Mouse (Mus musculus): Measurements from ENCODE around the gene Prl3d3. TPM values are rescaled to one million over a fixed set of nuclear protein-coding genes. Genes with fewer than 3 reads are reported as not detected.
"Not testable (repeated sequence)": the region's sequence is repeated elsewhere in the genome, so short reads cannot be mapped to it uniquely, and the experiment has no call there.

The Prl3d3 gene
- polyA plus RNA-seq (2015; fragmentation: Nextera tagmentation; extraction: Ambion mirVana), result not detected in 2 replicates

DNA sequence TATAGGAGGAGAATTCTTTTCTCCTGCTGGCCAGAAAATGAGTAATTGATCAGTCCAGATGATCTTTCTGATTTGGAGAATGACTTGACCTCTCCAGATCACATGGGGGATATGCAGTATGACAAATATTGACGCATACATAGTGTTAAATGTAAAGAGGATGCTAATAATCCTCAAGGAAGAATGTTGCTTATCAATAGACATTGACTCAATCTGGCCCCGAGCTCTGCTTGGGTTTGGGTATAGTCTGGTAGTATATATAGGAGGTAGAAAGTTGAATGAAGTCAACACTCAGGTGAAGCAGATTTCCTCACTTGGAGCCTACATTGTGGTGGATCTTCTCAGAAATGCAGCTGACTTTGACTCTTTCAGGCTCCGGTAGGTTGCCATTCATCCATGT is at the start of gene Prl3d3:
Prl3d3 (plus strand) TSS at position 301 of the 400 bp plus-strand sequence.
- H3K27me3 ChIP-seq (ENCODE audit: control insufficient read depth, insufficient read depth, low read depth, low read length); H3K4me3 ChIP-seq (ENCODE audit: low read length); H3K27ac ChIP-seq (ENCODE audit: low read length); H3K9ac ChIP-seq (ENCODE audit: low read length); H3K4me2 ChIP-seq (ENCODE audit: low read depth, low read length); H3K36me3 ChIP-seq (ENCODE audit: control insufficient read depth, insufficient read depth, low read length); H3K4me1 ChIP-seq (replicated peaks; ENCODE audit: control insufficient read depth, insufficient read depth, low read length); H3K9me3 ChIP-seq (ENCODE audit: control insufficient read depth, low read length); ATAC-seq (ENCODE audit: low read depth): not testable (repeated sequence)
- 86% methylated on average over 2 of the region's 3 CpGs for WGBS

DNA sequence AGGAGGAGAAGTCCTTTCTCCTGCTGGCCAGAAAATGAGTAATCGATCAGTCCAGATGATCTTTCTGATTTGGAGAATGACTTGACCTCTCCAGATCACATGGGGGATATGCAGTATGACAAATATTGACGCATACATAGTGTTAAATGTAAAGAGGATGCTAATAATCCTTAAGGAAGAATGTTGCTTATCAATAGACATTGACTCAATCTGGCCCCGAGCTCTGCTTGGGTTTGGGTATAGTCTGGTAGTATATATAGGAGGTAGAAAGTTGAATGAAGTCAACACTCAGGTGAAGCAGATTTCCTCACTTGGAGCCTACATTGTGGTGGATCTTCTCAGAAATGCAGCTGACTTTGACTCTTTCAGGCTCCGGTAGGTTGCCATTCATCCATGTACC is 35.2 kb upstream of the Prl3d3 start, which contains the start of gene Prl3d2:
Prl3d2 (plus strand) TSS at position 301 of the 400 bp plus-strand sequence.
- H3K27ac ChIP-seq (ENCODE audit: low read length); ATAC-seq (ENCODE audit: low read depth); H3K4me2 ChIP-seq (ENCODE audit: low read depth, low read length); H3K9me3 ChIP-seq (ENCODE audit: control insufficient read depth, low read length); H3K9ac ChIP-seq (ENCODE audit: low read length); H3K27me3 ChIP-seq (ENCODE audit: control insufficient read depth, insufficient read depth, low read depth, low read length); H3K4me1 ChIP-seq (replicated peaks; ENCODE audit: control insufficient read depth, insufficient read depth, low read length); H3K4me3 ChIP-seq (ENCODE audit: low read length); H3K36me3 ChIP-seq (ENCODE audit: control insufficient read depth, insufficient read depth, low read length): not testable (repeated sequence)
- WGBS, result 93% methylated on average over 3 of the region's 4 CpGs

DNA sequence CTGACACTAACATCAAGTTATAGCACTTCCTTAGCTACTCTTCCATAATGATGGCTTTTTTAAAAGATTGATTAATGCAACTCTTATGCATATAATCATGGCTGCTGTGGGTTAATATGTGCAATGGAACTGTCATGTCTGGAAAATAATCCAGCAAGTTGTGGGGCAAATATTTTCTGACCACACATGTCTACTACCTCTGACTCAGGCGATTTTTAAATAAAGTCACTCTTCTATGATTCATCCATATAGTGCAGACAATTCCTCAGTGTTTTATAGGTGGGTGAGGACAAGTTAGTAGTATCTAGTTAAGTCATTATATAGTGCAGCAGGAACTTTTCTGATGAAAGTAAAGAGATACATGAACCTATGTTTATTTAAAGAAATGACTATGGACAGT is 8.3 kb upstream of the Prl3d3 start:
- 59% methylated on average over 1 of the region's 1 CpGs for WGBS
- H3K9me3 ChIP-seq (ENCODE audit: control insufficient read depth, low read length), result no peaks in the 10 kb centered on the region
- no peak overlapping the region for H3K27ac ChIP-seq (ENCODE audit: low read length)

DNA sequence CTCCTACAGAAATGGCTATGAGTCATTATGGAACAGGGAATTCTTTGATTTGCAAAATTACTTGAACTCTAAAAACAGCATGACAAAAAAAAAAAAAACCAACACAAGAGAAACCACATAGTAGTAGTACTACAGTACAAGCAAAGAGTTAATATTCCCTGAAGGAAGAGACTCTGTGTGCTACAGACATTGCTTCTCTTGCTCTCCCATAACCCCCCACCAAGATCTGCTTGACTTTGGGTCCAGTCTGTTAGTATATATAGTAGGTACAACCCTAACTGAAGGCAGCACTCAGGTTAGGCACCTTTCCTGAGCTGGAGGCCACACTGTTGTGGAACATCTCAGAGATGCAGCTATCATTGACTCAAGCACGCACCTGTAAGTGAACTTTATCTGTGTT is 39.8 kb downstream of the Prl3d3 start, which contains the start of gene Prl3c1:
Prl3c1 (plus strand) TSS at position 301 of the 400 bp plus-strand sequence.
- no peaks in the 10 kb centered on the region for H3K9me3 ChIP-seq (ENCODE audit: control insufficient read depth, low read length)
- H3K4me3 ChIP-seq (ENCODE audit: low read length), result no peak within 1 kb of the TSS
- H3K36me3 ChIP-seq (ENCODE audit: control insufficient read depth, insufficient read depth, low read length), result no peaks in the 10 kb centered on the region
- H3K9ac ChIP-seq (ENCODE audit: low read length), result no peak within 1 kb of the TSS
- H3K27me3 ChIP-seq (ENCODE audit: control insufficient read depth, insufficient read depth, low read depth, low read length), result no peaks in the 10 kb centered on the region
- WGBS, result 73% methylated on average over 1 of the region's 1 CpGs
- H3K4me1 ChIP-seq (replicated peaks; ENCODE audit: control insufficient read depth, insufficient read depth, low read length), result no peaks in the 10 kb centered on the region
- H3K27ac ChIP-seq (ENCODE audit: low read length), result no peak within 1 kb of the TSS
- H3K4me2 ChIP-seq (ENCODE audit: low read depth, low read length), result no peak within 1 kb of the TSS
- no peak for ATAC-seq (ENCODE audit: low read depth)

More for the DNA sequence above, 8.3 kb upstream of the Prl3d3 start:
- H3K4me2 ChIP-seq (ENCODE audit: low read depth, low read length), result no peak overlapping the region
- no peak overlapping the region for H3K4me3 ChIP-seq (ENCODE audit: low read length)
- no peaks in the 10 kb centered on the region for H3K4me1 ChIP-seq (replicated peaks; ENCODE audit: control insufficient read depth, insufficient read depth, low read length)
- no peaks in the 10 kb centered on the region for H3K27me3 ChIP-seq (ENCODE audit: control insufficient read depth, insufficient read depth, low read depth, low read length)
- no peaks in the 10 kb centered on the region for H3K36me3 ChIP-seq (ENCODE audit: control insufficient read depth, insufficient read depth, low read length)
- H3K9ac ChIP-seq (ENCODE audit: low read length), result no peak overlapping the region
- no peak for ATAC-seq (ENCODE audit: low read depth)

Other genes starting within 250 kb of the Prl3d3 start
- 0.41 and 0.75 TPM in 2 replicates for gene Prl, start 99.2 kb upstream of the Prl3d3 start, polyA plus RNA-seq (2015; fragmentation: Nextera tagmentation; extraction: Ambion mirVana)
- not detected in 2 replicates for gene Prl3d1, start 62.6 kb upstream of the Prl3d3 start, polyA plus RNA-seq (2015; fragmentation: Nextera tagmentation; extraction: Ambion mirVana)
- not detected in 2 replicates for gene Prl3d2, start 35.1 kb upstream of the Prl3d3 start, polyA plus RNA-seq (2015; fragmentation: Nextera tagmentation; extraction: Ambion mirVana)
- gene Prl3c1, start 39.9 kb downstream of the Prl3d3 start, polyA plus RNA-seq (2015; fragmentation: Nextera tagmentation; extraction: Ambion mirVana), result not detected in 2 replicates
- gene Prl3b1, start 85.1 kb downstream of the Prl3d3 start, polyA plus RNA-seq (2015; fragmentation: Nextera tagmentation; extraction: Ambion mirVana), result not detected in 2 replicates
- not detected in 2 replicates for gene Prl3a1, start 102.6 kb downstream of the Prl3d3 start, polyA plus RNA-seq (2015; fragmentation: Nextera tagmentation; extraction: Ambion mirVana)
- gene Prl6a1, start 155.8 kb downstream of the Prl3d3 start, polyA plus RNA-seq (2015; fragmentation: Nextera tagmentation; extraction: Ambion mirVana), result not detected in 2 replicates
- not detected in 2 replicates for gene Prl8a2, start 188.9 kb downstream of the Prl3d3 start, polyA plus RNA-seq (2015; fragmentation: Nextera tagmentation; extraction: Ambion mirVana)
- gene Prl2b1, start 234.1 kb downstream of the Prl3d3 start, polyA plus RNA-seq (2015; fragmentation: Nextera tagmentation; extraction: Ambion mirVana), result not detected in 2 replicates

Data from lung, embryonic 16.5 days (tissue).